Mouse (Mus musculus): ENCODE results near the gene Amotl2.

Gene Amotl2

DNA sequence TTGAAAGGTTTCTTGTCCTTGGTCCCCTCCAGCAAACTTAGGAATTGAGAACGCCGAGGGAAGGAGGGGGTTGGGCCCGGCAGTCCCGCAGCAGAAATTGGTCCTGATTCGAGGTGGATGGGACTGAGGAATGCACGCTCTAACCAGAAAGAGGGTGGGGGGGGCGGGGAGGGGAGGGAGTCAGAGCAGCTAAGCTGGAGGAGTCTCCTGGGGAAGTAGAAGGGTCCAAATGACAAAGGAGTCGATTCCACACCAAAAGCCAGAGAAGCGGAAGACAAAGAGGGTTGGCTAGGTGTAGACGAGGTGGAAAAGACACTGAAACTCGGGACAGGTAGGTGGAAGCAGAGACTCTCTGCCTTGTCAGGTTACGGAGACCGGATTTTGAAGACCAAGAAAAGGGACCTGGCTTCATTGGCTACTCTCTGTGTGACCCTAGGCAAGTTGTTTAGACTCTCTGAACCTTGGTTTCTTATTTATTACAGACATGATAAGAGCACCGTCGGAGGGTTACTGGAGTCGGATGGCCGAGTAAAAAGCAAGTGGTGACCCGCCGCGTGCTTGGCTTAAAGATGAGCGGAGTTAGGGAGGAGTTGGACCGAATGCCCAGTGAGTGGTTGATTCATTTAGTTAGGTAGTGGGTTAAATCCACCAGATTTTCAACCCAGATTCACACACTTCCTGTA is at the start of gene Amotl2:
TSS of gene Amotl2 (plus strand) at position 192 of the 683 bp plus-strand sequence.
- no peak for DNase-seq (ENCODE audit: low read depth, low spot score)

GRCm38 (mm10) chr9:102668115-102668514 is 48.4 kb upstream of the Amotl2 start:
- no peak for DNase-seq (ENCODE audit: low read depth, low spot score)

DNA sequence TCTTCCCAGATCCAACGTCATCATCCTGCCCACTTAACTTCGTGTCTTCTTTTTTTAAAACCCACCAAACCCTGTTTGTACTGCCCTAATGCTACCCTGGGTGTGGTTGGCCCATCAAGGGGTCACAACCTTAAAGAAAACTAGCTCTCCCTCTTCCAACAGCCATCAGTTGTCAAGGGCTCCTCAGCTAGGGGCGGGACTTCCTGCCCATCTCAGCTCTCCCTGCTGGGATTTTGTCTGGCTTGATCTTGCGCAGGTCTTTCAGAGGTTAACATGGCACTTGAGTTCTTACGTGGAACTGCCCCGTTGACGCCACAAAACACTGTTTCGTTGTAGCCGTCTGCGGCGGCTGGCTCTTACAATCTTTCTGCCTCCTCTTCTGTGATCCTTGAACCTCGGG is 47.6 kb upstream of the Amotl2 start:
- no peak for DNase-seq (ENCODE audit: low read depth, low spot score)

DNA sequence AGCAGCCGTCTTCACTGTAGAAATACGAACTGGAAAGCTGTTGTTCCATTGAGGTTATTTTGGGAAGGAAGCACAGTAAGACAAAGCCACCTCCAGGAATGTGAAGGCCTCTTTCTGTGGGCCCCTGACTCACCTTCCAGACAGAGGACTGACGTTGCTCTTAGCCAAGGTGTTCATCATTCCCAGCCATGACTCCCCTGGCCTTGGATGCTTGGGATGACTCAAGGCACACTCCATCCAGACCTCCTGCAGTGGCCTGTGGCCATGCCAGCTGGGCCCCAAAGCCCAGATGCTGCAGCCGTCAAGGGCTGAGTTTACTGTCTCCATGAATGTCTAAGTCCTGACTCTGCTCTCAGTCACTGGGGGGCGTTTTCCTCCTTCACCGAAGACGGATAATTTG is 43.1 kb upstream of the Amotl2 start:
- no peak for DNase-seq (ENCODE audit: low read depth, low spot score)

- DNase-seq (ENCODE audit: low read depth, low spot score) = no peak
Measured at GRCm38 (mm10) chr9:102675922-102676321, 40.5 kb upstream of the Amotl2 start.

GRCm38 (mm10) chr9:102681470-102681869 is 35.0 kb upstream of the Amotl2 start:
- no peak for DNase-seq (ENCODE audit: low read depth, low spot score)

DNA sequence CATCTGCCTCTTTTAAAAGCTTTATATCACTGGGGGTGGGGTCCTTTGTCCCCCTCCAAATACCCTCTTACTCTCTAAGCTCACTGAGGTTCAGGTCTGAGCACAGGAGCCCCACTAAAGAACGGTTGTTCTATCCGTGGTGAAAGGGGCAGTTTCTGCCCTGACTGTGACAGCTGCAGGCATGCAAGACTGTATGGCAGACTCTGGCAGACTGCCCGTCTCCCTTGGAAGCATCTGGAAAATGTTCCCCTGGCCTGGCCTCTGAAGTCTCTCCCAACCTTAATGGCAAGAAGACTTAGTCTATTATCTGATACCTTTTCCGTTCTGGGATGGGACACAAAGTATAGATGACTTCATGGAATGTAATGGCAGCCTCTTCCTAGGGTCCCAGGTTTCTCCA is 28.5 kb upstream of the Amotl2 start:
- DNase-seq (ENCODE audit: low read depth, low spot score) = no peak

GRCm38 (mm10) chr9:102689406-102689939 is 27.0 kb upstream of the Amotl2 start:
- DNase-seq (ENCODE audit: low read depth, low spot score) = no peak

DNA sequence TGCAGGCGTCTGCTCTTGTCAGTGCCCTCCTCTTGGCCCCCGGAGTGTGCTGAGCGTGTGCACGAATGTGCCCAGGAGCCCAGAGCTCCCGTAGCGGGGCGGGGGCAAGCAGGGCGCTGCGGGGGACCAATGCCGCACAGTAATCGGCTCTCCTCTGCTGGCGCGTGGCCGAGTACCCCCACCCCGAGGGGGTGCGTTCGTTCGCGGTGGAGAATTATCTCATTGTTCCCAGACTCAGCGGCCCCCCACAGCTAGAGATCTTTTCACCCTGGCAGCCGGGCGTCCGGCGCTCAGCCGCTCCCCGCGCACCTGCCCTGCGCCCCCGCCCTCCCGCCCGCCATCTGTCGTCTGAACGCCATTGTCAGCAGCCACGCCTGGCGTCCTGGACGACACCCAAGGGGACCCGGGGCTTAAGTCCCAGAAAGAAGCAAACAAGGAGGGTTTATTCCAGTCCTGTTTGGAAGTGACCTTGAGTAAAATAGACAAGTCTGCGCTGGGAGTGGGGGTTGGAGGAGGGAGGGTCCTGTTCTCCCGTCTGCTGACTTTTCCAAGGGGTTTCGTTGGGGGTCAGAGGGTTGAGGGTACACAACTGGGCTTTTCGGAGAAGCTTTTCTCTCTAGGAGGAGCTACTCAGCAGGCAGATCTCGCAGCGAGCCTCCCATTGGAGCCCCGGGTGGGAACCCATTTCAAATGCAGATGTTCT is 26.4 kb upstream of the Amotl2 start:
- DNase-seq (ENCODE audit: low read depth, low spot score) = no peak

DNA sequence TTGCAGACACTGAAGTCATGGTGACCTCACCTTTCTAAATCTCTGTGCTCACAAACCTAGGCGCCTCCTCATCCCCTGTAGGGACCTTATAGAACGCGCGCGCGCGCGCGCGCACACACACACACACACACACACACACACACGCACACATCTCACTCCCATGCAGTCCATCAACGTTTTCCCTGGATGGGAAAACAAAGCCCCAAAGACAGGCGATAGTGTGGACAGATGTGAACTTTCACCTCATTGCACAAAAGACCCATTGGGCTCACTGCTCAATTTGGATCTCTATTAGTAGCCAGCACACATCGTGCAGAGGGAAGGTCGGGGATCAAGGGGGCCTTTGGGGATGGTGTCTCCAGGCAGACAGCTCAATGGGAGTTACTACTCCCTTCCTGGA is 25.6 kb upstream of the Amotl2 start:
- DNase-seq (ENCODE audit: low read depth, low spot score) = no peak

GRCm38 (mm10) chr9:102692564-102693475 is 23.7 kb upstream of the Amotl2 start:
- peak; percentile 8 for DNase-seq (ENCODE audit: low read depth, low spot score)

DNA sequence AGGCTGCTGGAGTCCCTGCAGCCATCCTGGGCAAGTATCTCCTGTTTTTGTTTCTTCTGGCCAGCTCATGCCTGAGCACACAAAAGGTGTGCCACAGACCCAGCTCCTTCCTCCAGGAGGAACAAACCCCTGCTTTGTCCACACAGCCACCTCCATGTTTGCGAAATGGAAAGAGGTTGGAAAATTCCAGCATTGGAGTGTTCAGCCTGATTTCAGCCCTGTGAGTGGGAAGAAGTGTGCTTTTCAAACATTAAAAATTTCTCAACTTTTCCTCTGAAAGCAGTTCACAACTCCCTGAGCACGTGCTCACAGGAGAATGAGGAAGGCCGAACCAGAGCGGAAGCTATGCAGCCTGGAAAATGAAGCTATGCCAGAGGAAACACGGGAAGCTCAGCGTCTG is 15.4 kb upstream of the Amotl2 start:
- no peak for DNase-seq (ENCODE audit: low read depth, low spot score)

GRCm38 (mm10) chr9:102709504-102710135 is 6.9 kb upstream of the Amotl2 start:
- DNase-seq (ENCODE audit: low read depth, low spot score) = no peak

GRCm38 (mm10) chr9:102710520-102710919 is 6.0 kb upstream of the Amotl2 start:
- DNase-seq (ENCODE audit: low read depth, low spot score) = no peak

DNA sequence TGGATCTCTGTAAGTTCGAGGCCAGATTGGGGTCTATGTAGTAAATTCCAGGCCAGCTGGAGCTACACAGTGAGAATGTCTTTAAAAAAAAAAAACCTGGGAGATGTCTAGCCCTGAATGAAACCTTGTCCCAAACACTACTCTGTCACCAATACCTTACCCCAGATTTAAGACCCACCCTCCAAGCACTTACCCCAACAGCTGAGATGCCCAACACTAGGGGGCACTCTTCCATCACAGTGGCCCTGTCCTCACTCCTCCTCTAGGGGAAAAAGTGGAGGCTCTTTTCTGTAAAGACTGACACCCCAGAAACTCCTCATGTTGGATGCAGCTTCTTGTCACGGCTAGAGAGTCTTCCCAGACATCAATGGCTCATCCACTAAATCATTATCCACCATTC is 2.7 kb upstream of the Amotl2 start:
- peak; percentile 67 for DNase-seq (ENCODE audit: low read depth, low spot score)

DNA sequence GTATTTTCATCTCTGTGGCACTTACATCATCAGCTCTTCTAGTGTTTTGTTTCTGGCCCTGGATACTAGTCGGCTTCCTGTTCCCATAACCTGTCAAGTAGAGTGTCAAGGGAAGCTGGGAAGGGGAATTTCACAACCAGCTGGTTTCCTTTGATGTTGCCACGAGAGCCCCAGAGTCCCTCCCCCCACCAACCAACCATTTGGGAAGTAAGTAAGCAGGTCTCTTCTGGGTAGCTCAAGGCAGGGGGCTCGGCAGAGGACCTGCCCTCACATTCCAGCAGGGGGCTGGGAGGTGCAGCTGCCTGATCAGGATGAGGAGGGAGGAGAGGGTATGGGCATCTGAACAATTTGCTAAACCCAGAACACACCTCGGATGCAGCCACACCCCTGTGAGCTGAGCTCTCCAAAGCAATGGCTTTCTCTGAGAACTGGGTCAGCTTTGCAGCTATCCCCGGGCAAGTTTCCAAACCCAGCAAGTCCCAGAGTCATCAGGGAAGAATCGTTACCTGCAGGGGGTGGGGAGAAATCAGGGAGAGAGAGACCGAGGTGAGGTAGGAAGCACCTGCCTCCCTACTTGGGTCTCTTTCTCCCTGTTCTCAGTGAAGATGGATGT is 1.5 kb upstream of the Amotl2 start:
- no peak for DNase-seq (ENCODE audit: low read depth, low spot score)

GRCm38 (mm10) chr9:102715506-102715900 is 969 bp upstream of the Amotl2 start:
- DNase-seq (ENCODE audit: low read depth, low spot score) = no peak

GRCm38 (mm10) chr9:102717164-102717885 is 853 bp downstream of the Amotl2 start:
- no peak for DNase-seq (ENCODE audit: low read depth, low spot score)

- DNase-seq (ENCODE audit: low read depth, low spot score) = no peak
Measured at GRCm38 (mm10) chr9:102717886-102718643, 1.6 kb downstream of the Amotl2 start.

DNA sequence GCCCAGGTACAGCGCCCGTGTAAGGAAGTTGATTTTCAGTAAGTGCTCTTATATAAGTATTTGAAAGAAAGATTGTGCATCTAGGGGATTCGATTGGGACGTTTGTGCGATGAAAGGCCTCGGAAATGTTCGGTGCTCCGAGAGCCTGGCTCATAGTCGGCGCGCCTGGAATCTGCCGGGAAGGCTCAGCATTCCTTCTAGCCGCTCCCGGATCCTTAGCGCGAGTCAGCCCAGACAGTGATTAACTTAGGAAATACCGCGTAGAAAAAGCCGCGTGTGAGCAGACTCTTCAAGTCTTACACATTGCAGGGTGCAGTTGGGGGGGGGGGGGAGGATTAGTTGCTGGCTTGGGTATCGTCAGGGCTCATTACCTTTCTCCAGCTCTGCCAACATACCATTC is 2.2 kb downstream of the Amotl2 start:
- no peak for DNase-seq (ENCODE audit: low read depth, low spot score)
